ENCODE assay signal across 28 mouse cellular contexts in the genomic region with DNA sequence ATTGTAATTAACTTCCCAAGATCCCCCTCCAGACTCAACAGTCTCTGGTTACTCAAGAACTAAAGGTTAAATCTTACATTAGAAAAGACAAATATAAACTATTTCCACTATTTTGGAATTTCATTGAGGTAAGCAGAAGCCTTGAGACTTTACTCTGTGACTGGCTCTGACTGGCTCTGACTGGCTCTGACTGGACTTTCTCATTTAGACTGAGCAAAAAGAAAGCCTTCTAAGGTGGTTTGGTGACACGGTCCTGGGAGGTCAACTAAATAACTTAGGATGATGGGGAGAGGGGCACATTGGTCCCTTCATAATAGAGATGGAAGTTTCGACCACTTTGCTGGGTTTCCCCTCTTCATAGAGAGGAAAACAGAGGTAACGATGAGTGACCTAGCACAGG.
"Had no signal": no experiment of that assay in that cellular context is flagged by ENCODE, and none has a peak within 500 bp of the region (broad histone marks: within the 10 kb centered on the region; RNA-seq: fewer than 3 reads in every experiment).

No protein-coding gene starts in this region.

- H3K36me3 ChIP-seq: embryonic facial prominence, embryonic 10.5 days; embryonic facial prominence, embryonic 12.5 days; embryonic facial prominence, embryonic 13.5 days; embryonic facial prominence, embryonic 15.5 days; forebrain, embryonic 10.5 days; forebrain, embryonic 12.5 days; forebrain, embryonic 15.5 days had no signal

- H3K4me2 ChIP-seq: embryonic facial prominence, embryonic 12.5 days; embryonic facial prominence, embryonic 13.5 days; embryonic facial prominence, embryonic 15.5 days; forebrain, embryonic 12.5 days; forebrain, embryonic 13.5 days; forebrain, embryonic 15.5 days had no signal

- DNase-seq: cerebellum, adult 2 months; cerebellum, adult 8-10 months; cerebellum, adult 9-10 months; cerebellum, adult 9-11 months; cerebellum, postnatal 10 days; cerebellum, postnatal 14 days; cerebellum, postnatal 25 days; cerebellum, postnatal 36 days; embryo, embryonic 11 days; forebrain, postnatal 0 days; gastrocnemius, adult 2 months; gastrocnemius, postnatal 10 days; gastrocnemius, postnatal 14 days; gastrocnemius, postnatal 25 days; gastrocnemius, postnatal 36 days; heart, adult 11 months; heart, adult 18-20 months had no signal

- H3K4me1 ChIP-seq: embryonic facial prominence, embryonic 12.5 days; forebrain, embryonic 13.5 days; forebrain, embryonic 15.5 days had no signal

- H3K4me3 ChIP-seq: embryonic facial prominence, embryonic 10.5 days; embryonic facial prominence, embryonic 12.5 days; embryonic facial prominence, embryonic 13.5 days; embryonic facial prominence, embryonic 15.5 days; erythroblast, embryonic 14.5 days; forebrain, embryonic 10.5 days; forebrain, embryonic 12.5 days; forebrain, embryonic 13.5 days; forebrain, embryonic 15.5 days; gastrocnemius, adult 2 months had no signal

- H3K27ac ChIP-seq: embryonic facial prominence, embryonic 10.5 days; embryonic facial prominence, embryonic 12.5 days; embryonic facial prominence, embryonic 13.5 days; embryonic facial prominence, embryonic 15.5 days; forebrain, embryonic 10.5 days; forebrain, embryonic 12.5 days; forebrain, embryonic 13.5 days; forebrain, embryonic 15.5 days; gastrocnemius, adult 2 months had no signal

- H3K9ac ChIP-seq: embryonic facial prominence, embryonic 12.5 days; embryonic facial prominence, embryonic 13.5 days; embryonic facial prominence, embryonic 15.5 days; forebrain, embryonic 12.5 days; forebrain, embryonic 13.5 days; forebrain, embryonic 15.5 days; forebrain, postnatal 0 days had no signal

- ATAC-seq: forebrain, embryonic 13.5 days; forebrain, embryonic 14.5 days; forebrain, embryonic 15.5 days; forebrain, embryonic 16.5 days; forebrain, postnatal 0 days had no signal

- H3K9me3 ChIP-seq: embryonic facial prominence, embryonic 10.5 days; embryonic facial prominence, embryonic 12.5 days; embryonic facial prominence, embryonic 13.5 days; embryonic facial prominence, embryonic 15.5 days; forebrain, embryonic 10.5 days; forebrain, embryonic 12.5 days; forebrain, embryonic 13.5 days; forebrain, embryonic 15.5 days had no signal
